Mouse (Mus musculus) left cerebral cortex, postnatal 14 days (tissue): ENCODE results near the gene Hic2. TPM values are rescaled to one million over a fixed set of nuclear protein-coding genes. Genes with fewer than 3 reads are reported as not detected.
A peak's percentile ranks its signal among the peaks of the same experiment; 100 is the strongest.
"Not testable (repeated sequence)": the region's sequence is repeated elsewhere in the genome, so short reads cannot be mapped to it uniquely, and the experiment has no call there.

Experiments used
- DNase-seq, 2 experiments: peaks; one replicate each; pipeline ENCODE4 v3.0.0; 2021 to 2022; ENCODE audit warnings: low spot score in 2 of 2, mixed read lengths in 1 of 2
- intact Hi-C: fragments of 180-260 bp; cut with DNase I; formaldehyde crosslinking; loops from one replicate; pipeline ENCODE4 v1.15.1; 2025
- total RNA-seq, 2 experiments: library from RNA; stranded (reverse); gene quantifications; 2 replicates each; pipeline ENCODE4 v1.2.3; 2021

The Hic2 gene
- total RNA-seq, 2 experiments from 2014 or later: 4.8 to 5.0 TPM

DNA sequence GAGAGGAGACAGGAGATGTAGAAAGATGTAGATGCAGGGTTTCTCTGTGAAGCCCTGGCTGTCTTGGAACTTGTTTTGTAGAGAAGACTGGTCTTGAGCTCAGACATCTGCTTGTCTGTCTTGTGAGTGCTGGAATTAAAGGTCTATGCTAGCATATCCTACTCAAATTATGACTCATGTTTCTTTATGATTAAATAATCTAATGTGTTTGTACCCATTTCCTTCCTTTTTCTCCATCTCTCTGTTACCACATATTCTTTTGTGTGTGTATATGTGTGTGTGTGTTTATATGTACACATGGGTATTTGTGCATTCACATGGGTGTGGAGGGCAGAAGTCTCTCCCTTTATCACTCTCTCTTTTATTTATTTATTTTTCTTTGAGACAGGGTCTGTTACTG is 6.9 kb upstream of the Hic2 start:
- no peak for DNase-seq

DNA sequence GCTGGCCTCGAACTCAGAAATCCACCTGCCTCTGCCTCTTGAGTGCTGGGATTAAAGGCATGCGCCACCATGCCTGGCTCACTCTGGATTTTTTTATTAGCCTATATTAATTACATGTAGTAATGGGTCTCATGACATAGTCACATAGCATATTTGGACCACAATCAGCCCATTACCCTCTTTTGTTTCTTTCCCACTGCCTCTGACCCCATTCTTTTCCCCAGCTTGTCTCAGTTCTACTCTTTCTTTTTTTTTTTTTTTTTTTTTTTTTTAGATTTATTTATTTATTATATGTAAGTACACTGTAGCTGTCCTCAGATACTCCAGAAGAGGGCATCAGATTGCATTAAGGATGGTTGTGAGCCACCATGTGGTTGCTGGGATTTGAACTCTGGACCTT is 1.8 kb upstream of the Hic2 start:
- intact Hi-C loops, DNase-seq: not testable (repeated sequence)

More for the DNA sequence above, 6.9 kb upstream of the Hic2 start:
- intact Hi-C loops: no loop called here

DNA sequence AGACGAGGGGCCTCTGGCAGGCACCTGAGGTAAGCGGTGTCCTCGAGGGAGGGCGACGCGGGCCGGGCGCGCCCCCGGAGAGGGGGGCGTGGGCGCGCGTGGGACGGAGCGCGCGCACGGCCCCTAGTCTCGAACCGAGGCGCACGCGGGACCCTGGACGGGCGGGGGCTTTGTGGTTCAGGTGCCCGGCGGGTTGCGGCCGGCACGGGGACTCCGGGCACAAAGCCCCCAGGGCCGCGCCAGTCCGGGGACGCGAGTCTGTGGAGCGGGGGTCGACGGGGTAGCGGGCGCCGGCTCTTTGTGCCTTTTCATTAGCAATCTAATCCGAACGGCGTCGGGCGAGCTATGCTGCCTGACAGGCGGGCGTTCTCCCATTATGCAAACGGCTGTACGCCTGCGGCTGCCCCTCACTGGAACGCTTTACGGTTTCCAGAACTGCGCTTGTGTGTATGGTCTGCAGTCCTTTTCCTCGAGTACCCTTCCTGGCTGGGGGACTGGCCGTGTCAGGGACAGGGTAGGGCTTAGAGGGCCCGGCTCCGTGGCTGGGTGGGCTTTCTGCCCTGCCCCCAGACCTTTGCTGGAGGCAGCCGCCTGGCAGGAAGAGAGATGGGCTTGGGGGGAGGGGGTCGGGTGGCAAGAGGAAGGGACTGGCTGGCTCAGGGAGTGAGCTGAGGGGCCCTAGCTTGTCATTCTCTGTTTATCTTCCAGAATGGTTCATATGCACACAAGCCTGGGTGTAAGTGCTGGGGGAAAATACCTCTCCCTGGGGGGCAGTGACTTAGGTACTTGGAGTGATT is 528 bp downstream of the Hic2 start:
- peak; percentile 33 to 45 for DNase-seq
- intact Hi-C loops: loop anchor here (2.0 kb wide), 1 partner anchor 25 kb away; the partner anchor contains the start of gene Rimbp3

DNA sequence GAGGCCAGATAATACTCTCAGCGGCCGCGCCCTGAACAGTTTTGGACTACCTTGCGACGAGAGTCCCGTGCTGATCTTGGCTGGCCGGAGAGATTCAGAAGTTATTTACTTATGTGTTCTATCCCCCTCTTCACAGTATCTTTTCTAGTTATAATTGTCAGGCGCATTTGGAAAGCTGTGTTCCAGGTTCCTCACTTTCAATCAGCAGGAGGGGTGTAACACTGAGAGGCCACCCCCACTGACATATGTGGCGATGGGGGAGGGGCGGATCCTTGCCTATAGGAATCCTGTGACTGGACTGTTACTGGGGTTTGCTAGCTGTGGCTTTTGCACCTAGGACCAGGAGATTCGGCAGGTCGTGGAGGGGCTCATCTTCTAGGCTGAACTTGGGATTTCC is 1.1 kb downstream of the Hic2 start:
- intact Hi-C loops: loop anchor here (2.0 kb wide), 1 partner anchor 26 kb away; the partner anchor contains the start of gene Rimbp3
- DNase-seq: peak; percentile 54 to 56

DNA sequence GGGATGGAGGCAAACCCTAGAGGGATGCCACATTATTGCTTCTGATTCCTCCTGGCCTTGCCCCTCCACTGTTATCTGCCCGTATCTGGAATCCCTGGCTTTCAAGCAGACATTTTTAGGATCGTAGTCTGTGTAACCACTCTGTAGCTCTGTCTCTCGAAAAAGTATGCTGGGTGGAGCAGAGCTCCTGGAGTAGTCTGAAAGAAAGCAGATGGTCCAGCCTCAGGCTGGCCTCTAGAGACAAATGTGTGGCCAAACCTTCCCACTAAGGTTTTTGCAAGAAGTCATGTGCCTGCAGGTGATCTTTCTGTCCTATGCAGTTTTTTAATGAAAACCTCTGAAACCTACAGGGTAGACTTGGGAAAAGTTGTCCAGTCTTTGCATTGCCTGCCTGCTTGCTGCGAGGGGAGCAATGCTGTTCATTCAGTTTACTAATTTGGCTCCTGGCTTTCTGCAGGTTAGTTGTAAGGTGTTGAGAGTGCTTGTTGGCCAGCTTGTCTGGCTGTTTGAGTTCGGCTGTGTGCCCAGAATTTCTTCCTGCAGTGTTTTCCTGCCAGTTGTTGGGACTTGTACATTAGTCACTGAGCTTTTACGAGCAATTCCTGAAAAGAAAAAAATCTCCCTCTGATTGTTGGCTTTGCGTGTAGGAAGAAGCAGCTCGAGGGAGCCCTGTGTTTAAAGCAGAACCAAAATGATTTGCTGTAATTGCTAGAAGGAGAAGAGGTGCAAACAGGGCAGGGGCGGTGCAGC is 1.7 kb downstream of the Hic2 start:
- peak; percentile 40 to 73 for DNase-seq
- intact Hi-C loops: loop anchor here (2.0 kb wide), 1 partner anchor 26 kb away; the partner anchor contains the start of gene Rimbp3

DNA sequence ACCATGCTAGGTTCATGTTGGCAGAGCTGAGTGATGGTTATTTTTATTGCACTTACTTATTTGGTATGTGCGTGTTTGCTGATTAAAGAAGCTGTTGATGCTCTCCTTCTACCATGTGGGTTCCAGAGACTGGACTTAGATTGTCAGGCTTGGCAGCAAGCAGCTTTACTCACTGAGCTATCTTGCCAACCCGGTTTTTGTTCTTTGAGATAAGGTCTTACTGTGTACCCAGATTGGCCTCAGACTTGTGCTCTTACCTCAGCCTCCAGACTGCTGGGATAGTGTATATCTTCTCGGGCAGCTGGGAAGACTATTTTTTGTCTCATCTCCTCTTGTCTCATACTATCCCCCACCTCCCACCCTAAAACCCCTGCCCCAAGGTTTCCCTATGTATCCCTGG is 4.3 kb downstream of the Hic2 start:
- DNase-seq: no peak
- intact Hi-C loops: no loop called here

DNA sequence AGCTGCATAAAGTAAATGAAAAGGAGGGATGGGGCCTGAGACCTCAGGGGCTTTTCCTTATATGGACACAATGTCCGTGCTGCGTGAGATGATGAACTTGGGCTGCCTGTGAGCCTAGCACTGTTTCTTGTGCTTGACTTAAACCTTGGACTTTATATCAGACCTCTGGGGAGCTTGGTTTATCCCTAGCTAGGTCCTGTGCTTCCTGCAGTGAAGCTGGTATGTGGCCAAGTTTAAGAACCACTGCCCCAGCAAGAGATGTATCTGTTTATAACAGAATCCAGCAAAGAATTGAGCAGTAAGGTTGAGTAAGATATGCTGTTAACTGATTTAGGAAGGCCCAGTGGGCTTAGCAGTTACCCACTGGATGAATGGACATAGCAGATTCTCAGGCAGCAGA is 6.0 kb downstream of the Hic2 start:
- no peak for DNase-seq
- intact Hi-C loops: no loop called here

DNA sequence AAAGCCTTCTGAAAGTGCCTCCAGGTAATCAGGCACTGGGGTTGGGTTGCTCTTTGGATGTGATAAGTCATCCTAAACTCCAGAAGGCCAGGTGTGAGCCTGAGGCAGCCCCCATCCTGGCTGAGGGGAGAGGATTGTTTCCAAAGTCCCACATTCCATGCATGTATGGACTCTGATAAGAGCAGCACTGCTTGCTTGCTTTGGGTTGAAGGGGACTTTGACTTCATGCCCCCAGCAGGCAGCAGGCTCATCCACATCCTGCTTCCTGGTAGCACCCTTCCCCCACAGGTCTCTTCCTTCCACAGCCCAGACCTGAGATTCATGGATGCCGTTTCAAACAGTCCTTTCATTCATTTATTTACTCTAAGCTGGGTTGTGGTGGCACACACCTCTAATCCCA is 10.4 kb downstream of the Hic2 start:
- intact Hi-C loops: no loop called here
- DNase-seq: no peak

DNA sequence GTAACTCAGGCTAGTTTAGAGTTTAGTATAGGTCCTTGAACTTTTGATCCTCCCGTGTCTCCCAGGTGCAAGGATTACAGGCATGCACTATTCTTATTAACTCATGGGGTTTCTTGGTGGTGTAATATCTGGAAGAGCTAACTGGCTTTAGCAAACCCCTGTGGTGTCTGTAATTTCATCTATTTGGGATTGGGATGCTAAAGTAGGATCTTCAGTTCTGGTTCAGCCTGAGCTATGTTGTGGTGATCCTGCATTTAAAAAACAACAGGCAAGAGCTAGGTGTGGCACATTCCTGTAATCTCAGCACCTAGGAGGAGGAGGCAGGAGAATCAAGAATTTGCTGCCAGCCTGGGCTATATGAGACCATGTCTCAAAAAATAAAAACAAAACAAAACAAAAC is 11.6 kb downstream of the Hic2 start:
- intact Hi-C loops: no loop called here
- DNase-seq: no peak

DNA sequence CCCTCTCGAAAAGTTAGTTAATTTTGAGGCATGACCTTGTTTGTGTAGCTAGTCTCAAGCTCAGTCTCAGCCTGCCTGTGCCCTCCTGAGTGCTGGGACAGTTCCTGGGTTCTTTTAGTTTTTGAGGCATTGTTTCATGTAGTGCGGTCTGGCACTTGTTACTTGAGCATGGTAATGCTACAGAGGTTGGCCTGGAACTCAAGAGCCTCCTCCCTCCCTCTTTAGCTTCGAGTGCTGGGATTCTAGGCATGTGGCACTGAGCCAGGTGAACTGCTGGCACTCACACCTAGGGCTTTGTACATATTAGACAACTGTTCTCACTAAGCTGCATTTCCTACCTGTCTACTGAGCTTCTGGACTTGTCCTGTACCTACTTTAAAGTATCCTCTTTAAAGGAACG is 14.4 kb downstream of the Hic2 start:
- no peak for DNase-seq
- intact Hi-C loops: no loop called here

DNA sequence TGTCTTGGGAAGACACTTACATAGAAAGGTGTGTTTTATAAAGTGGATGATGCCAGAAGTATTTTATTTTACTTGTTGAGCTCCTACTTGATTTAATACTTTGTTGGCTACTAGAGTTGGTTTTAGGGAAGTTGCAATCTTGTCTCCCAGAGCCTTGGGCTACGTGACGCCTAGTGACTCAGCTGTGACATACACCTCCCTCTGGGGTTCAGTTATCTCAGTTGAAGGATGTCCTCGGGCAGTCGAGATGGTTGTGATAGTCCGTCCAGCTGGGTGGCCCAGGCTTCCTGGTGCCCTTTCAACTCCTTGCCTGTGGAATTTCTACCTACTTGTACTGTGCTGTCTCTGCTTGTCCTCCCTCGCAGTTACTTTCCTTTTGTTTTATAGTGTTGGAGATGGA is 15.8 kb downstream of the Hic2 start:
- intact Hi-C loops: no loop called here
- no peak for DNase-seq

DNA sequence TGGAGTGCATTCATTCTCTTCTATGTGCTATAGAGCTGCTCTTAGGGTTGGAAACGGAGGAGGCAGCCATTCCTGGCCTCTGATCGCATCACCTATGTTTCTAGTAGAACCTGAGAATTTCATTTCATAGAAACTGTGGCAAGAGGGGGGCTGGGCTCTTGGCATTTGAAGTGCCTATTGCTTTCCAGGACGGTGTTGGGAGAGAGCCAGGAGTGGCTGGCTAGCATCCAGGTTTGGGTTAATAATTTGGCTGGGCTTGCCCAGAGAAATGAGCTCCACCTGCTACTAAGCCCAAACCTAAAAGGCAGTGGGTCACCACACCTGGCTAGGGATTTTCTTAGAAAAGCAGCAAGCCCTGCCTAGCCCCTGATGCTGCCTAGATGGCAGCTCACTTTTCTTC is 18.2 kb downstream of the Hic2 start:
- no peak for DNase-seq

DNA sequence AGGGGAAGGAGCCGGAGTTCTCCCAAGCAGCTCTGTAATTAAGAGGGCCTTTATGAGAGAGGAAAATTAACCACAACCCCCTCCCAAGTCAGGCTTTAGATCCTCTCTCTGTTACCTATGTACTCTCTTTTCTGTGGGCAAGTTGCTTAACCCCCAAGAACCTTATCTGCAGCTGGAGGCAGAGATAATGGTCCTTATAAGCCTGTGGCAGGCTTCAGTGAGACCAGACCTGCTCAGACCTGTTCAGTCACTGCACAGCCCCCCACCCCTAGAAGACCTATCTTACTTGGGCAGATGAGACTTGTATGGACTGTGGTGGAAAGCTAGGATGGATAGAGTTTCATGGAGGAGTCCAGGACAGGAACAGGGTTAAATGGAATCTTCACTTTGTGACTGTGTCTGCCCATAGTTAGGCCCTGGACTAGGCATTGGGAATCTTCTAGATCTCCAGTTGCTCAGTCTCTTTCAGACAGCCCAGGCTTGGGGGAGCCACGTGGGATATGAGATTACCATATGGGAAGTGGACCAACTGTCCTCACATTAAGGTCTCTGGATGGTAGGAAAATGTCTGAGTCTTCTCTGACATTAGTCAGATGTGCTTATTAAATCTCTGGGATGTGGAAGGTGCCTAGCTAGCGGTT is 18.8 kb downstream of the Hic2 start:
- no peak for DNase-seq
- intact Hi-C loops: no loop called here

More for the DNA sequence above, 18.2 kb downstream of the Hic2 start:
- intact Hi-C loops: no loop called here

DNA sequence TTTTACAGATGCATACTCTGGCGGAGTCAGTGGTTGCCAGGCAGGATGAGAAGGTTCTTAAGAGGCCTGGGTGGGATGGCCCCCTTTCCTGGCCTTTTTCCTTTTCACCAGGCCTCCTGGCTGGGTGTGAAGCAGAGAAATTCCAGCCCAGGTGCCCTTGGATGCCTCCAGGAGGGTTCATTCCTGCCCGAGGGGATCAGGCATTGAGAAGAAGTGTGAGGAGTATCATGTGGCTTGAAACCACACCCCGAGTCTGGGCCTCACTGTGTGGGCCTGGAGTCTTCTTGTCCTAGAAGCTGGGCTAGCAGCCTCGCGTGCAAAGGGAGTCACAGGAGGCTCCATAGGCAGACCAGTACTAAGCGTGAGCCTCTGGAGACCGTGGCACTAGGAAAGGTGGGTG is 19.5 kb downstream of the Hic2 start:
- intact Hi-C loops: no loop called here
- no peak for DNase-seq

DNA sequence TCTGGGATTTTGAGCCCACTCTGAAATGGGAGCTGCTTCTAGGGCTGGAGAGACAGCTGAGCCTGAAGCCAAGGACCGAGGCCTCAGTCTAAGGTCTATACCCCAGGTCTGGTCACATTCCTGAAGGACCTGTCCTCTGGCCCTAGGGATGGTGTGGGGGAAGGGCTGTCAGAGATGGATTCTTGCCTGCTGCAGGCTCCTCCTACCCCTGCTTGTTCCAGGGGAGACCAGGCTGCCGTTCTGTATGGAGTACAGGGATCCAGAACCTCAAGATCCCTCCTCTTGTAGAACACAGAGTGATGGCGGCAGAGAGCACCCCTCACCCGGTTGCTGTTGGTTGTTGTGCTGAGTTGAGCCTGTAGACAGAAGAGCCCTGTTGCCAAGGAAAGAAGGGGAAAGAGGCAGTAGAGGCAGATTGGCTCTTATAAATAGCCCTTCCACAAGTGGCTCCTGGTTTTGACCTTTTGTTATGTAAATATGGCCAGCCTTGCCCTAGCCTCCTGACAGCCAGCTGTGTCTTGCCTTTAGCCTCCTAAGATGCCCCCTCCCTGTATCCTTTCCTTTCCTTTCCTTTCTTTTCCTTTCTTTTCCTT is 20.7 kb downstream of the Hic2 start:
- no peak for DNase-seq
- intact Hi-C loops: no loop called here

DNA sequence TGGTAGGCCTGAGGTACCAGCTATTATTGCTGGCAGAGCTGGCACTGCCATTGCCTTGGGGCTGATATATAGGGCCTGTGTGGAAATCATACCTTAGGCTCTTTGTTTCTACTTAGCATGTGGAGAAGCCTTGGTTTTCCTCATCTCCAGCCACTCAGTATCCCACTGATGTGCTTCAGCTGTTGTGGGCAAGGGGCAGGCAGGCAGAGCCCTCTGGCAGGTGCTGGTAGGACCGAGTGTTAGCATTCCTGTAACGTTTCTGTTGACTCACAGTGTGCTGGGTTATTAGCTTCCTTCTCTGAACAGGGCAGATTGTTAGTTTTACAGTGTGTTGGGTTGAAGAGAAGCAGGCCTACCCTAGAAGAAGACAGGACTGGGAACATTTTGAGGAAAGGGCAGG is 21.9 kb downstream of the Hic2 start:
- DNase-seq: no peak
- intact Hi-C loops: no loop called here

DNA sequence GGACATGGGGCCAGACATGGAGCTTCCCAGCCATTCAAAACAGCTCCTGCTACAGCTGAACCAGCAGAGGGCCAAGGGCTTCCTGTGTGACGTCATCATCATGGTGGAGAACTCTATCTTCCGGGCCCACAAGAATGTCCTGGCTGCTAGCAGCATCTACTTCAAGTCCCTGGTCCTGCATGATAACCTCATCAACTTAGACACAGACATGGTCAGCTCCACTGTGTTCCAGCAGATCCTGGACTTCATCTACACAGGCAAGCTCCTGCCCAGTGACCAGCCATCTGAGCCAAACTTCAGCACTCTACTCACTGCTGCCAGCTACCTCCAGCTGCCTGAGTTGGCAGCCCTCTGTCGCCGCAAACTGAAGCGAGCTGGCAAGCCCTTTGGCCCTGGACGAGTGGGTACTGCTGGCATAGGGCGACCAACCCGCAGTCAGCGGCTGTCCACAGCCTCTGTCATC is 24.0 kb downstream of the Hic2 start:
- no peak for DNase-seq
- intact Hi-C loops: no loop called here

DNA sequence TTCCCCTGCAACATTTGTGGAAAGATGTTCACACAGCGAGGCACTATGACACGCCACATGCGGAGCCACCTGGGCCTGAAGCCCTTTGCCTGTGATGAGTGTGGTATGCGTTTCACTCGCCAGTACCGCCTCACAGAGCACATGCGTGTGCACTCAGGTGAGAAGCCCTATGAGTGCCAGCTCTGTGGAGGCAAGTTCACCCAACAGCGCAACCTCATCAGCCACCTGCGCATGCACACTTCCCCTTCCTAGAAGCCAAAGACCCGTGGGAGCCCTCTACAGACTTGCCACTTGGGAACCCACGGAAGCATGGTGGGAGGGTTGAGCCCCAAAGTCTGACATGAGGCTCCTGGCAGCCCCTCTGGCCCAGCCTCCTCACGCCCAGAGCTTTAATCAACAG is 25.5 kb downstream of the Hic2 start:
- intact Hi-C loops: no loop called here
- no peak for DNase-seq

DNA sequence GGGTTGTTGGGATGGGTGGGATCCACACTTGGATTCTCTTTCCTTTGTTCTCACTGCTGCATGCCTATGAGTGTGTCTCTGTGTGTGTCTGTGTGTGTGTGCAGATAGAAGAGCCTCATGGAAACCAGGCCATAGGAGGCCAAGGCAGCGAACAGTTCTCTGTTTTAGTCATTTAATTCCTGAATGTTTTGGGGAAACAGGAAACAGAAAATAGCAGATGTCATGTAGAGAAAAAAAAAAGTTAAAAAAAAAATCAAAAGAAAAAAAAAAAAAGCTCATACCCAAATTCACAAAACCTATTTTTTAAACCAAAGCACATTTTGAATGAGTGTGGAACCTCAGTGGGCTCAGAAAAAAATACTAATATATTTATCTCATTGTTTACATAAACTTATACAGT is 28.0 kb downstream of the Hic2 start:
- intact Hi-C loops: no loop called here

DNA sequence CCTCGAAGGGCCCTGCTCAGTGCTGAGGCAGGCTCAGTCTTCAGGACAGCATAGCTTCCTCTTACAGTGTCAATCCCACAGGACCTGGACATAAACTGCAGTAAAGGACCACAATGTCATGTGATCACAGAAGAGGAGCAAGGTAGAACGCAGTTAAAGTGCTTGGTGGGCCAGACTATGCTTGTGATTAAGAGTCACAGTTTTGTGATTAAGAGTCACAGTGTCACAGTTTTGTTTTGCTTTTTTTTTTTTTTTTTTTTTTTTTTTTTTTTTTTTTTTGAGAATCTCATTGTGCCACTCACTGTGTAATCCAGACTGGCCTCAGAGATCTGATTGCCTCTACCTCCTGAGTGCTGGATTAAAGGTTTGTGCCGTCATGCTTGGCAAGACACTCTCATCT is 32.7 kb downstream of the Hic2 start:
- no peak for DNase-seq
- intact Hi-C loops: no loop called here

More for the DNA sequence above, 28.0 kb downstream of the Hic2 start:
- no peak for DNase-seq
